Mouse (Mus musculus) CH12.LX (cell line): Measurements from ENCODE around the gene Inafm2.
A peak's percentile ranks its signal among the peaks of the same experiment; 100 is the strongest.

Experiments used
- CTCF ChIP-seq, 2 experiments: IDR thresholded peaks in 1 of 2; conservative IDR thresholded peaks in 1 of 2; 2 replicates each; pipeline ENCODE4 v1.5.1; 2011 to 2012; ENCODE audit warnings: low read depth in 2 of 2, low read length in 2 of 2, improper control_type of control experiment in 1 of 2, inconsistent platforms in 1 of 2, mild to moderate bottlenecking in 1 of 2, moderate library complexity in 1 of 2
- JUND ChIP-seq: conservative IDR thresholded peaks from 2 replicates; pipeline ENCODE4 v1.6.1; 2011; ENCODE audit warnings: low read depth, low read length, improper control_type of control experiment
- POLR2A ChIP-seq: IDR thresholded peaks from 2 replicates; pipeline ENCODE4 v1.6.1; 2011; ENCODE audit warnings: low read depth, mild to moderate bottlenecking, improper control_type of control experiment, low read length
- SIN3A ChIP-seq: IDR thresholded peaks from 2 replicates; pipeline ENCODE4 v1.6.1; 2012; ENCODE audit warnings: low read length, improper control_type of control experiment, inconsistent platforms
- USF2 ChIP-seq: conservative IDR thresholded peaks from 2 replicates; pipeline ENCODE4 v1.6.1; 2011; ENCODE audit warnings: low read depth, low read length, improper control_type of control experiment
- ZKSCAN1 ChIP-seq: IDR thresholded peaks from 2 replicates; pipeline ENCODE4 v1.6.1; 2012; ENCODE audit warnings: low read depth, inconsistent platforms, low read length, improper control_type of control experiment, borderline replicate concordance

GRCm38 (mm10) chr2:118743261-118743943 lies 2.2 kb upstream of the Inafm2 start:
- TF ChIP-seq ZKSCAN1 (no peak), POLR2A (no peak), SIN3A (no peak), CTCF (conservative IDR thresholded peaks at IDR 0.05 in 1 of 2, IDR thresholded peaks at IDR 0.05 in 1 of 2; ENCODE audit: low read depth in 2 of 2, low read length in 2 of 2) (peak; percentile 81 to 83), USF2 (no peak), JUND (no peak)
